Comparison of ENCODE assay signal across 23 mouse cellular contexts in genomic region chr11:21081169-21081568, GRCm38 (mm10). TPM values are rescaled to one million over a fixed set of nuclear protein-coding genes. Genes with fewer than 3 reads are reported as not detected.
DNase-seq lines count a peak whose midpoint lies in the region; ATAC-seq and TF ChIP-seq lines count a peak whose summit lies in the region.
"Had no signal": no experiment of that assay in that cellular context is flagged by ENCODE, and none has a peak within 500 bp of the region (broad histone marks: within the 10 kb centered on the region; RNA-seq: fewer than 3 reads in every experiment).

No protein-coding gene starts in this region.

- no peaks in the 10 kb centered on the region for H3K36me3 ChIP-seq in liver, postnatal 0 days (replicated peaks; ENCODE audit: insufficient read depth, low read length)
- no peaks in the 10 kb centered on the region for H3K36me3 ChIP-seq in liver, embryonic 12.5 days
- H3K36me3 ChIP-seq: embryonic facial prominence, embryonic 15.5 days; heart, embryonic 13.5 days; hindbrain, embryonic 15.5 days had no signal

- ATAC-seq in liver, postnatal 0 days = peak; percentile 35; the same call in 1 of the 2 replicates
- ATAC-seq in liver, embryonic 12.5 days = no peak
- ATAC-seq in granulocyte monocyte progenitor cell, adult 5-6 weeks (replicated peaks; ENCODE audit: poor library complexity, severe bottlenecking) = peak; percentile 54
- ATAC-seq: activated CD4-positive, CD25-positive, alpha-beta regulatory T cell, adult 4 months; CD4-positive, CD25-positive, alpha-beta regulatory T cell, adult 4 months; forebrain, postnatal 0 days; inflammation-experienced regulatory T-cells, adult 6 months; Patski had no signal

- no peaks in the 10 kb centered on the region for H3K9me3 ChIP-seq in liver, postnatal 0 days (ENCODE audit: low read length)
- no peaks in the 10 kb centered on the region for H3K9me3 ChIP-seq in liver, embryonic 12.5 days (replicated peaks)
- H3K9me3 ChIP-seq: embryonic facial prominence, embryonic 15.5 days; heart, embryonic 13.5 days; hindbrain, embryonic 15.5 days had no signal

- H3K9ac ChIP-seq in liver, postnatal 0 days (replicated peaks) = no peak overlapping the region
- H3K9ac ChIP-seq in liver, embryonic 12.5 days = no peak overlapping the region
- H3K9ac ChIP-seq: embryonic facial prominence, embryonic 15.5 days; forebrain, postnatal 0 days; heart, embryonic 13.5 days; hindbrain, embryonic 15.5 days had no signal

- no peak overlapping the region for H3K4me3 ChIP-seq in gastrocnemius, adult 2 months
- H3K4me3 ChIP-seq in liver, postnatal 0 days (ENCODE audit: low read depth, low read length) = no peak overlapping the region
- H3K4me3 ChIP-seq in liver, embryonic 12.5 days = no peak overlapping the region
- H3K4me3 ChIP-seq: embryonic facial prominence, embryonic 15.5 days; erythroblast, embryonic 14.5 days; heart, embryonic 13.5 days; hindbrain, embryonic 15.5 days had no signal

- intact Hi-C loops in gastrocnemius, adult 2 months (cut with DNase I) = no loop called here

- TF ChIP-seq CTCF in gastrocnemius, adult 2 months (IDR thresholded peaks at IDR 0.05) = no peak
- TF ChIP-seq CTCF in liver, postnatal 0 days (IDR thresholded peaks at IDR 0.05; ENCODE audit: low read depth) = no peak

- H3K27ac ChIP-seq in gastrocnemius, adult 2 months = peak overlapping the region; percentile 67; the same call in 1 of the 2 replicates
- H3K27ac ChIP-seq in liver, postnatal 0 days (ENCODE audit: low read depth) = no peak overlapping the region
- no peak overlapping the region for H3K27ac ChIP-seq in liver, embryonic 12.5 days
- H3K27ac ChIP-seq: embryonic facial prominence, embryonic 15.5 days; heart, embryonic 13.5 days; hindbrain, embryonic 15.5 days had no signal

- TF ChIP-seq EP300 in liver, postnatal 0 days (IDR thresholded peaks at IDR 0.05; ENCODE audit: low read depth) = no peak

- H3K27me3 ChIP-seq in liver, postnatal 0 days (ENCODE audit: insufficient read depth, low read length) = no peaks in the 10 kb centered on the region
- H3K27me3 ChIP-seq in liver, embryonic 12.5 days (replicated peaks) = 0 out of 2 replicates have a peak, but pooled peaks cover 7% of the 10 kb centered on the region
- H3K27me3 ChIP-seq: embryonic facial prominence, embryonic 15.5 days; hindbrain, embryonic 15.5 days had no signal

- H3K4me1 ChIP-seq in liver, postnatal 0 days (ENCODE audit: insufficient read depth) = peaks cover 8% of the 10 kb centered on the region
- peaks cover 12% of the 10 kb centered on the region for H3K4me1 ChIP-seq in liver, embryonic 12.5 days
- H3K4me1 ChIP-seq: embryonic facial prominence, embryonic 15.5 days; hindbrain, embryonic 15.5 days had no signal

- DNase-seq in gastrocnemius, adult 2 months = no peak
- no peak for DNase-seq in gastrocnemius, adult 18-20 months (ENCODE audit: low spot score)
- no peak for DNase-seq in liver, postnatal 0 days
- DNase-seq in natural killer cell, adult 2 months (ENCODE audit: low spot score in 2 of 2) = no peak
- DNase-seq in kidney, postnatal 14 days = no peak
- DNase-seq: adrenal gland, adult 2 months; adrenal gland, postnatal 25 days; B cell, adult 2 months; cerebellum, adult 2 months; cerebellum, postnatal 10 days; forebrain, postnatal 0 days; gastrocnemius, postnatal 36 days; heart, postnatal 36 days had no signal

- 58% methylated on average over 3 of the region's 3 CpGs for WGBS in liver, postnatal 0 days (ENCODE audit: insufficient replicate concordance)
- 76% methylated on average over 3 of the region's 3 CpGs for WGBS in liver, embryonic 12.5 days (ENCODE audit: insufficient replicate concordance)

- no peak overlapping the region for H3K4me2 ChIP-seq in liver, postnatal 0 days (ENCODE audit: low read depth, low read length)
- no peak overlapping the region for H3K4me2 ChIP-seq in liver, embryonic 12.5 days
- H3K4me2 ChIP-seq: embryonic facial prominence, embryonic 15.5 days; heart, embryonic 13.5 days; hindbrain, embryonic 15.5 days had no signal

RNA-seq across cellular contexts. Expression of gene Peli1, which starts 9.9 kb away (rescaled TPM):
- total RNA-seq in gastrocnemius, adult 2 months (2021) = 10 to 100 TPM; 12.0 to 12.1 TPM
- 10 to 100 TPM in 1 of 2 experiments, 1 to 10 TPM in 1; 8.5 to 13.4 TPM for total RNA-seq in gastrocnemius, adult 18-20 months (2021)
- 9.8 and 10.5 TPM in 2 replicates for polyA plus RNA-seq in liver, postnatal 0 days (2015; fragmentation: Nextera tagmentation; extraction: Ambion mirVana)
- polyA plus RNA-seq in liver, embryonic 12.5 days (2016; fragmentation: Nextera tagmentation; extraction: Ambion mirVana) = 18.3 and 18.7 TPM in 2 replicates
- total RNA-seq in granulocyte monocyte progenitor cell, adult 5-6 weeks (2014; fragmentation: Nextera tagmentation) = 15.9 and 16.8 TPM in 2 replicates
- 11.3 and 16.8 TPM in 2 replicates for total RNA-seq in granulocyte monocyte progenitor cell, adult 5-6 weeks (2017)
